Mouse (Mus musculus) intestine, postnatal 0 days (tissue): Measurements from ENCODE around the gene Tex22. TPM values are rescaled to one million over a fixed set of nuclear protein-coding genes. Genes with fewer than 3 reads are reported as not detected.

Experiments
- ATAC-seq: fragments of 200-750 bp; cut with Nextera tagmentation; 2 replicates; pipeline ENCODE4 v1.8.0; 2017; ENCODE audit warnings: mild to moderate bottlenecking, moderate TSS enrichment, moderate library complexity
- H3K27ac ChIP-seq: fragments of 300-500 bp; sonication (generic); 2 replicates; pipeline ENCODE4 v1.5.1; 2014; ENCODE audit warnings: mild to moderate bottlenecking, low read depth, low read length, moderate library complexity
- H3K27me3 ChIP-seq: fragments of 300-500 bp; sonication (generic); replicated peaks from 2 replicates; pipeline ENCODE4 v1.6.1; 2014; ENCODE audit warnings: low read length, mixed read lengths; ENCODE audit not compliant: control insufficient read depth, insufficient read depth
- H3K36me3 ChIP-seq: fragments of 300-500 bp; sonication (generic); 2 replicates; pipeline ENCODE4 v1.6.1; 2014; ENCODE audit warnings: mild to moderate bottlenecking, moderate library complexity; ENCODE audit not compliant: control insufficient read depth, insufficient read depth
- H3K4me1 ChIP-seq: fragments of 300-500 bp; sonication (generic); replicated peaks from 2 replicates; pipeline ENCODE4 v1.6.1; 2014; ENCODE audit warnings: antibody characterized with exemption, low read length, mixed read lengths; ENCODE audit not compliant: control insufficient read depth, insufficient read depth
- H3K4me2 ChIP-seq: fragments of 300-500 bp; sonication (generic); replicated peaks from 2 replicates; pipeline ENCODE4 v1.6.1; 2014; ENCODE audit warnings: low read depth, mild to moderate bottlenecking, moderate library complexity
- H3K4me3 ChIP-seq: fragments of 300-500 bp; sonication (generic); 2 replicates; pipeline ENCODE4 v1.5.1; 2014; ENCODE audit warnings: low read depth, low read length
- H3K9ac ChIP-seq: fragments of 300-500 bp; sonication (generic); 2 replicates; pipeline ENCODE4 v1.6.1; 2014; ENCODE audit warnings: mild to moderate bottlenecking, low read depth, low read length
- H3K9me3 ChIP-seq: fragments of 300-500 bp; sonication (generic); 2 replicates; pipeline ENCODE4 v1.6.1; 2016; ENCODE audit warnings: mixed run types; ENCODE audit not compliant: control insufficient read depth
- CTCF ChIP-seq: sonication (generic); IDR thresholded peaks from 2 replicates; pipeline ENCODE4 v1.5.1; 2016; ENCODE audit warnings: low read depth, mild to moderate bottlenecking, control low read depth, antibody characterized with exemption, moderate library complexity
- WGBS: fragments of 180-500 bp; shearing (Covaris S2); extraction: QIAGEN DNeasy Blood & Tissue Kit; methylation state at CpG from one replicate; pipeline ENCODE4 v1.1.7; 2014; 5-methylcytosine and 5-hydroxymethylcytosine counted together
- polyA plus RNA-seq: library from polyadenylated mRNA; unstranded; fragments of >200 nt; fragmentation: Nextera tagmentation; extraction: Ambion mirVana; gene quantifications from 2 replicates; pipeline ENCODE4 v1.2.1, GENCODE M21; 2015

Gene Tex22
- polyA plus RNA-seq, 1 experiment from 2014 or later, result not detected

- H3K9ac ChIP-seq, result no peak overlapping the region
- ATAC-seq, result no peak
- peak overlapping the region; percentile 62 for H3K27ac ChIP-seq
- no peak overlapping the region for H3K4me2 ChIP-seq
- no peak overlapping the region for H3K4me3 ChIP-seq
- H3K27me3 ChIP-seq, result no peaks in the 10 kb centered on the region
- H3K36me3 ChIP-seq, result peaks cover 75% of the 10 kb centered on the region
- H3K4me1 ChIP-seq, result no peaks in the 10 kb centered on the region
- TF ChIP-seq CTCF, result no peak
- WGBS, result 89% methylated on average over 12 of the region's 12 CpGs
- no peaks in the 10 kb centered on the region for H3K9me3 ChIP-seq
Observed at GRCm38 (mm10) chr12:113050671-113051070, 23.6 kb upstream of the Tex22 start.

- Histone ChIP-seq H3K9ac (no peak overlapping the region), H3K36me3 (peaks cover 78% of the 10 kb centered on the region), H3K4me1 (no peaks in the 10 kb centered on the region), H3K9me3 (no peaks in the 10 kb centered on the region), H3K27me3 (no peaks in the 10 kb centered on the region), H3K27ac (peak overlapping the region; percentile 62), H3K4me3 (no peak overlapping the region), H3K4me2 (no peak overlapping the region)
- 0 out of 2 replicates have a peak, but pooled peaks have one; percentile 19 for ATAC-seq
- 44% methylated on average over 9 of the region's 9 CpGs for whole genome bisulfite sequencing
- TF ChIP-seq CTCF, result peak; percentile 43; the same call in 1 of the 2 replicates
Observed at GRCm38 (mm10) chr12:113051628-113052403, 22.5 kb upstream of the Tex22 start.

- Histone ChIP-seq H3K4me3 (no peak overlapping the region), H3K27me3 (no peaks in the 10 kb centered on the region), H3K27ac (no peak overlapping the region), H3K36me3 (peaks cover 80% of the 10 kb centered on the region), H3K9ac (no peak overlapping the region), H3K4me1 (no peaks in the 10 kb centered on the region), H3K9me3 (no peaks in the 10 kb centered on the region), H3K4me2 (no peak overlapping the region)
- TF ChIP-seq CTCF, result no peak
- WGBS, result 90% methylated on average over 8 of the region's 8 CpGs
- no peak for ATAC-seq
Observed at GRCm38 (mm10) chr12:113056089-113056488, 18.2 kb upstream of the Tex22 start.

- Histone ChIP-seq H3K4me3 (no peak overlapping the region), H3K9me3 (no peaks in the 10 kb centered on the region), H3K4me1 (no peaks in the 10 kb centered on the region), H3K9ac (no peak overlapping the region), H3K36me3 (peaks cover 82% of the 10 kb centered on the region), H3K27me3 (no peaks in the 10 kb centered on the region), H3K27ac (no peak overlapping the region), H3K4me2 (no peak overlapping the region)
- no peak for TF ChIP-seq CTCF
- WGBS, result 84% methylated on average over 5 of the region's 5 CpGs
- no peak for ATAC-seq
Observed at GRCm38 (mm10) chr12:113060178-113060577, 14.1 kb upstream of the Tex22 start.

GRCm38 (mm10) chr12:113061606-113062005 lies 12.7 kb upstream of the Tex22 start:
- no peak for ATAC-seq
- H3K27ac ChIP-seq, result no peak overlapping the region
- 79% methylated on average over 9 of the region's 9 CpGs for WGBS
- no peaks in the 10 kb centered on the region for H3K9me3 ChIP-seq
- H3K4me1 ChIP-seq, result no peaks in the 10 kb centered on the region
- H3K36me3 ChIP-seq, result peaks cover 83% of the 10 kb centered on the region
- no peaks in the 10 kb centered on the region for H3K27me3 ChIP-seq
- no peak overlapping the region for H3K4me3 ChIP-seq
- no peak for TF ChIP-seq CTCF
- H3K4me2 ChIP-seq, result no peak overlapping the region
- H3K9ac ChIP-seq, result no peak overlapping the region

GRCm38 (mm10) chr12:113062201-113062600 lies 12.1 kb upstream of the Tex22 start:
- 89% methylated on average over 10 of the region's 10 CpGs for WGBS
- Histone ChIP-seq H3K9me3 (no peaks in the 10 kb centered on the region), H3K4me3 (no peak overlapping the region), H3K9ac (no peak overlapping the region), H3K27me3 (no peaks in the 10 kb centered on the region), H3K4me2 (no peak overlapping the region), H3K4me1 (no peaks in the 10 kb centered on the region), H3K27ac (no peak overlapping the region), H3K36me3 (peaks cover 82% of the 10 kb centered on the region)
- TF ChIP-seq CTCF, result no peak
- no peak for ATAC-seq
